In the genomic region with DNA sequence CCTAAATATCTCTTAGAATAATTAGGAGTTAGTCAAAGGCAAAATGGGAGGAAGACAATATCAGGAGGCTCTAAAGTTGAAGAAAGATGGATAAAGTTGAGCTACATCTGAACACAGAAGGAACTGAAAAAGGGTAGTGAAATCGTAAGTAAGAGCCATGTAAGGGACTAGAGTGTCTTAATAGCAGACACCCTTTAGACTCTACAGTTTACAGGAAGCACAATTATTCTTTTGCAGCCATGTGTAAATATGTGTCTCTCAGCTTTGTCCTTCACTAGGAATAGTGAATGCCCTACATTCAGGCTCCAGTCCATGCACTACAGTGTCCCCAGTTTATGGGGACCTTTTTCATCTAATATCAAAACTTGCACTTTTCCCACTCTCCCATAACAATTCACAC, we compare ENCODE assay signal across 16 mouse cellular contexts.
"Had no signal": no experiment of that assay in that cellular context is flagged by ENCODE, and none has a peak within 500 bp of the region (broad histone marks: within the 10 kb centered on the region; RNA-seq: fewer than 3 reads in every experiment).

No protein-coding gene starts in this region.

- H3K4me3 ChIP-seq: layer of hippocampus, adult 2 months; limb, embryonic 10.5 days; midbrain, embryonic 15.5 days had no signal

- ATAC-seq: inflammation-experienced regulatory T-cells, adult 6 months; intestine, postnatal 0 days; lung, postnatal 0 days; midbrain, embryonic 15.5 days had no signal

- H3K36me3 ChIP-seq: limb, embryonic 10.5 days; midbrain, embryonic 15.5 days had no signal

- H3K4me1 ChIP-seq: limb, embryonic 10.5 days; midbrain, embryonic 15.5 days had no signal

- H3K4me2 ChIP-seq: midbrain, embryonic 15.5 days had no signal

- H3K9me3 ChIP-seq: limb, embryonic 10.5 days; midbrain, embryonic 15.5 days had no signal

- H3K27me3 ChIP-seq: midbrain, embryonic 15.5 days had no signal

- H3K27ac ChIP-seq: kidney, postnatal 0 days; layer of hippocampus, adult 2 months; limb, embryonic 10.5 days; liver, embryonic 14.5 days; midbrain, embryonic 15.5 days; stomach, postnatal 0 days had no signal

- H3K9ac ChIP-seq: liver, embryonic 14.5 days; midbrain, embryonic 15.5 days had no signal

- DNase-seq: kidney, adult 8-10 months; kidney, postnatal 4 days; lung, adult 2 months; lung, postnatal 4 days; right cerebral cortex, postnatal 4 days; spleen, adult 18-20 months; thymus, postnatal 4 days had no signal
